Mouse (Mus musculus): ENCODE data around the gene Nmnat2. TPM values are rescaled to one million over a fixed set of nuclear protein-coding genes. Genes with fewer than 3 reads are reported as not detected.

Gene Nmnat2
- polyA plus RNA-seq, 1 experiment from 2014 or later, result 0.58 TPM

DNA sequence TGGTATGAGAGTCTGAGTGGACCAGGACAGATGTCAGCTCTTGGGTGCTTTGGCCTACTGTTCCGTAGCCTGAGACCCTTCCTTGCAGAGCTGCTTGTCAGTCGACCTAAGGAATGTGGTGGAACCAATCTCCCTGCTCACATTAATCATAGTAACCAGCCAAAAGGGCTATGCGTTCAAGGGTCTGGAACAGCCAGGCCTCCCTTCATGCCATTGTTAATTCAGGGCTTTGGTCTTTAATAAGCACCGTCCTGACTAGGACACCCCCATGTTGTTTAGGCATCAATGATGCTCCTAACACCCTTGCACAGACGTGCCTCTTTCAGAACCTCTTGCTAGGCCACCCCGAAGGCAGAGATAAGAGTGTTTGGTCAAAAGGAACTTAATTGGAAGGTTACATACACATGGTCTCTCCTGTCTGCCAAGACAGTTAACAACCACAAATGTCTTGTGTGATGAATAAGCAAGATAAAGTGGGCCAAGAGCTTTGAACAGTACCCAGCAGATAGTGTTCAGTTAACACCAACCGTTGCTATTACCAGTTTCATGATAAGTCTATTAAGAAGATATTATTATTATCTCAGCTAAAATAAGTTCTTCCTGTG, 66.3 kb downstream of the Nmnat2 start:
- H3K4me2 ChIP-seq (ENCODE audit: low read length), result no peak overlapping the region
- no peaks in the 10 kb centered on the region for H3K9me3 ChIP-seq (replicated peaks; ENCODE audit: low read length)
- DNase-seq (ENCODE audit: low spot score), result no peak
- no peak for ATAC-seq (replicated peaks; ENCODE audit: low FRiP score, low read depth)
- no peaks in the 10 kb centered on the region for H3K4me1 ChIP-seq (replicated peaks; ENCODE audit: insufficient read depth, low read length)
- H3K9ac ChIP-seq (ENCODE audit: low read depth, low read length), result no peak overlapping the region
- H3K4me3 ChIP-seq (replicated peaks; ENCODE audit: low read depth, low read length), result no peak overlapping the region
- 54% methylated on average over 7 of the region's 7 CpGs for WGBS
- TF ChIP-seq CTCF (IDR thresholded peaks at IDR 0.05; ENCODE audit: low read depth), result no peak
- H3K27me3 ChIP-seq (ENCODE audit: insufficient read depth, low read length), result no peaks in the 10 kb centered on the region
- no peak overlapping the region for H3K27ac ChIP-seq
- no peaks in the 10 kb centered on the region for H3K36me3 ChIP-seq (ENCODE audit: insufficient read depth, low read length)

DNA sequence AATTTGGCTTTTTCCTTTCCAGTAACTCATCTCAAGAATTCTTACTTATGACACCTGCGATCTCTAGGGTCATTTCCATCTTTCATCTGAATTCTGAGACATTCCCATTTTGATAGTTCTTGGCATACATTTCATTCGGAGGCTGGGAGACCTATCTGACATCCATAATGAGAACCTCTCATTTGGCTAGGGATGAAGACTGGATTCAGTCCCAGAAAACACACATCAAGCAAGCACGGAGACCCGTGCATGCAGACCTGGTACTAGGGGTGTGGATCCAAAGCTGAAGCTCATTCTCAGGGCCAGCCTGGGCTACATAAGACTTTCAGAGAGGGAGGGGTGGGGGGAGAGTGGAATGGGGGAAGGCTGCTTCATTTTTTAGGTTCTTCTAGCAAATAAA, 68.2 kb downstream of the Nmnat2 start:
- Histone ChIP-seq H3K4me1 (replicated peaks; ENCODE audit: insufficient read depth, low read length) (no peaks in the 10 kb centered on the region), H3K27me3 (ENCODE audit: insufficient read depth, low read length) (no peaks in the 10 kb centered on the region), H3K9me3 (replicated peaks; ENCODE audit: low read length) (no peaks in the 10 kb centered on the region), H3K36me3 (ENCODE audit: insufficient read depth, low read length) (no peaks in the 10 kb centered on the region), H3K4me2 (ENCODE audit: low read length) (no peak overlapping the region), H3K27ac (no peak overlapping the region), H3K4me3 (replicated peaks; ENCODE audit: low read depth, low read length) (no peak overlapping the region), H3K9ac (ENCODE audit: low read depth, low read length) (no peak overlapping the region)
- WGBS, result 79% methylated on average over 4 of the region's 4 CpGs
- ATAC-seq (replicated peaks; ENCODE audit: low FRiP score, low read depth), result no peak
- no peak for TF ChIP-seq CTCF (IDR thresholded peaks at IDR 0.05; ENCODE audit: low read depth)
- DNase-seq (ENCODE audit: low spot score), result no peak

DNA sequence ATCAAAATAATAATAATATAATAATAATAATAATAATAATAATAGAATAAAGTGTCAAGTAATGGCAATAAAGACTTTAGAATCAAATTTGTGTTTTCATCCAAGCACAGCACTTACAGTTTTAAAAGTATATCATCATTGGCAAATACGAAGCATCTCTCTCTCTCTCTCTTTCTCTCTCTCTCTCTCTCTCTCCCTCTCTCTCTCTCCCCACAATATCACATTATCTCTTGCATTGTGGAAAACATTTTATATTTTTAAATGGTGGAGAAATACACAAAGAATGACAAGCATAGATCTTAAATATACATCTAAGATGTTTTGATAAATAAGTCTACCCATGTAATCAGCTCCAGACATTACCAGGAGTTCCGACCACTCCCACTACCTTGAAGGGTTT, 69.1 kb downstream of the Nmnat2 start:
- Histone ChIP-seq H3K9ac (ENCODE audit: low read depth, low read length) (no peak overlapping the region), H3K4me1 (replicated peaks; ENCODE audit: insufficient read depth, low read length) (no peaks in the 10 kb centered on the region), H3K27ac (no peak overlapping the region), H3K36me3 (ENCODE audit: insufficient read depth, low read length) (no peaks in the 10 kb centered on the region), H3K4me3 (replicated peaks; ENCODE audit: low read depth, low read length) (no peak overlapping the region), H3K27me3 (ENCODE audit: insufficient read depth, low read length) (no peaks in the 10 kb centered on the region), H3K4me2 (ENCODE audit: low read length) (no peak overlapping the region), H3K9me3 (replicated peaks; ENCODE audit: low read length) (no peaks in the 10 kb centered on the region)
- ATAC-seq (replicated peaks; ENCODE audit: low FRiP score, low read depth) (no peak), DNase-seq (ENCODE audit: low spot score) (no peak)
- 86% methylated on average over 2 of the region's 2 CpGs for WGBS
- TF ChIP-seq CTCF (IDR thresholded peaks at IDR 0.05; ENCODE audit: low read depth), result no peak

DNA sequence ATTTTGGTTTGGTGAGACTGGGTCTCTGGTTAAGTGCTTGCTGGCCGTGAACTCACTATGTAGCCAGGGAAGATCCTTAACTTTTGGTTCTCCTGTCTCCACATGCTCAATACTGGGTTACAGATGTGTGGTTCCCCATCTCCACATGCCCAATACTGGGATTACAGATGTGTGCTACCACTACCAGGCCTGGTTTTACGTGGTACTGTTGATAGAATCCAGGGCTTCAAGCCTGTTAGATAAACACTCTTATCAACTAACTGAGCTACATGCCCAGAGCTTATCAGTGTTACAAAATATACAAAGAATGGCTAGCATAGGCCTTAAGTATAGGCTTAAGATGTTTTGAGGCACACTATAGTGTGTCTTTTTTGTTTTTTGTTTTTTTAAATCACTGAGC, 69.7 kb downstream of the Nmnat2 start:
- WGBS, result 81% methylated on average over 2 of the region's 2 CpGs
- H3K27me3 ChIP-seq (ENCODE audit: insufficient read depth, low read length), result no peaks in the 10 kb centered on the region
- no peaks in the 10 kb centered on the region for H3K9me3 ChIP-seq (replicated peaks; ENCODE audit: low read length)
- H3K4me2 ChIP-seq (ENCODE audit: low read length), result no peak overlapping the region
- H3K4me3 ChIP-seq (replicated peaks; ENCODE audit: low read depth, low read length), result no peak overlapping the region
- H3K9ac ChIP-seq (ENCODE audit: low read depth, low read length), result no peak overlapping the region
- H3K4me1 ChIP-seq (replicated peaks; ENCODE audit: insufficient read depth, low read length), result no peaks in the 10 kb centered on the region
- DNase-seq (ENCODE audit: low spot score), result no peak
- no peak for ATAC-seq (replicated peaks; ENCODE audit: low FRiP score, low read depth)
- TF ChIP-seq CTCF (IDR thresholded peaks at IDR 0.05; ENCODE audit: low read depth), result no peak
- H3K27ac ChIP-seq, result no peak overlapping the region
- H3K36me3 ChIP-seq (ENCODE audit: insufficient read depth, low read length), result no peaks in the 10 kb centered on the region

DNA sequence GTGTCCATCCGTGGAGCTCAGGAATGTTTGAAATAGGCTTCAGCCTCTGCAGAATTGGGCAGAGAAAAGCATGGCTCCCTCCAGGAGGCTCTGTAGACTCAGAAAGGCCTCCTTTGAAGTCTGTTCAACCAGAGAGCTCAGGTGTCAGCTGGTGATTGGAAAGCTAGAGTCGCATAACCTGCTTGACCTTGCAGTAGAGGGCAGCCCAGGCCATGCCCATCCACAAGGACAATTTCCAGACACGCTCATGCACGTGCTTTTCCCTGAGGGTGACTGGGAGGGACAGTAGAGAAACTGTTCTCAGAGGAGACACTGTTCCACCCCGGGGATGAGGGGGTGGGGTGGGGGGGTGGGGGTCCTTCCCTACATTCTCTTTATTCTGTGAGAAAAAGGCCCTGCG, 76.6 kb downstream of the Nmnat2 start:
- WGBS, result 45% methylated on average over 6 of the region's 6 CpGs
- Histone ChIP-seq H3K9ac (ENCODE audit: low read depth, low read length) (no peak overlapping the region), H3K4me3 (replicated peaks; ENCODE audit: low read depth, low read length) (no peak overlapping the region), H3K27ac (no peak overlapping the region), H3K4me1 (replicated peaks; ENCODE audit: insufficient read depth, low read length) (no peaks in the 10 kb centered on the region), H3K27me3 (ENCODE audit: insufficient read depth, low read length) (no peaks in the 10 kb centered on the region), H3K36me3 (ENCODE audit: insufficient read depth, low read length) (no peaks in the 10 kb centered on the region), H3K9me3 (replicated peaks; ENCODE audit: low read length) (no peaks in the 10 kb centered on the region), H3K4me2 (ENCODE audit: low read length) (no peak overlapping the region)
- no peak for TF ChIP-seq CTCF (IDR thresholded peaks at IDR 0.05; ENCODE audit: low read depth)
- no peak for ATAC-seq (replicated peaks; ENCODE audit: low FRiP score, low read depth)
- DNase-seq (ENCODE audit: low spot score), result no peak

DNA sequence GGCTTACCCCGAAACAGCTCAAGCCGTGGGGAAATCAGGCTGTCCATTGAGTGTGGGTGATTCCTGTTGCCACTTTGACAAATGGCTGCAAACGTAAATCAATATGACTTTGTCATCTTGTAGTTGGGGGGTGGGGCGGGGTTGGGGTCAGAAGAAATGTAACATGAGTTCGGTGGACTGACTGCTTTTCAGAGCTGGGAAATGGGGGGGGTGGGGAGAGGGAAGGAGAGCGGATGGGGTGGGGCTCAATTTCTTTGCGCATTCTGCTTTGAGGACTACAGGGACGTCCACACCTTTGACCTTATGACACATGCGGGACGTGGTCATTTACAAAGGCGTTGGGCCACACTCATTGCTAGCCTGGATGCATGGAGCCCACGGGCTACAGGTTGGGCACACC, 77.2 kb downstream of the Nmnat2 start:
- 60% methylated on average over 12 of the region's 12 CpGs for WGBS
- no peaks in the 10 kb centered on the region for H3K36me3 ChIP-seq (ENCODE audit: insufficient read depth, low read length)
- no peaks in the 10 kb centered on the region for H3K4me1 ChIP-seq (replicated peaks; ENCODE audit: insufficient read depth, low read length)
- ATAC-seq (replicated peaks; ENCODE audit: low FRiP score, low read depth) (no peak), DNase-seq (ENCODE audit: low spot score) (no peak)
- H3K4me2 ChIP-seq (ENCODE audit: low read length), result no peak overlapping the region
- no peak overlapping the region for H3K27ac ChIP-seq
- H3K9ac ChIP-seq (ENCODE audit: low read depth, low read length), result no peak overlapping the region
- no peak overlapping the region for H3K4me3 ChIP-seq (replicated peaks; ENCODE audit: low read depth, low read length)
- H3K27me3 ChIP-seq (ENCODE audit: insufficient read depth, low read length), result no peaks in the 10 kb centered on the region
- TF ChIP-seq CTCF (IDR thresholded peaks at IDR 0.05; ENCODE audit: low read depth), result no peak
- no peaks in the 10 kb centered on the region for H3K9me3 ChIP-seq (replicated peaks; ENCODE audit: low read length)
